Mouse (Mus musculus): Measurements from ENCODE around the gene Amacr. TPM values are rescaled to one million over a fixed set of nuclear protein-coding genes. Genes with fewer than 3 reads are reported as not detected.

Amacr gene
- polyA plus RNA-seq, 1 experiment from 2014 or later, result 11.4 TPM

- Histone ChIP-seq H3K4me3 (ENCODE audit: low read depth, low read length) (no peak overlapping the region), H3K27me3 (replicated peaks; ENCODE audit: control insufficient read depth, insufficient read depth, low read length) (no peaks in the 10 kb centered on the region), H3K4me2 (ENCODE audit: low read length) (no peak overlapping the region), H3K4me1 (ENCODE audit: control insufficient read depth, insufficient read depth, low read length) (no peaks in the 10 kb centered on the region), H3K27ac (ENCODE audit: low read depth, low read length) (no peak overlapping the region), H3K9me3 (replicated peaks; ENCODE audit: control insufficient read depth, low read length) (no peaks in the 10 kb centered on the region), H3K9ac (ENCODE audit: low read length) (no peak overlapping the region), H3K36me3 (ENCODE audit: control insufficient read depth, insufficient read depth, low read length) (no peaks in the 10 kb centered on the region)
- WGBS, result 88% methylated on average over 6 of the region's 6 CpGs
- no peak for ATAC-seq
- no peak for DNase-seq (ENCODE audit: low spot score)
Measured at GRCm38 (mm10) chr15:11004646-11005045, 23.1 kb downstream of the Amacr start.

DNA sequence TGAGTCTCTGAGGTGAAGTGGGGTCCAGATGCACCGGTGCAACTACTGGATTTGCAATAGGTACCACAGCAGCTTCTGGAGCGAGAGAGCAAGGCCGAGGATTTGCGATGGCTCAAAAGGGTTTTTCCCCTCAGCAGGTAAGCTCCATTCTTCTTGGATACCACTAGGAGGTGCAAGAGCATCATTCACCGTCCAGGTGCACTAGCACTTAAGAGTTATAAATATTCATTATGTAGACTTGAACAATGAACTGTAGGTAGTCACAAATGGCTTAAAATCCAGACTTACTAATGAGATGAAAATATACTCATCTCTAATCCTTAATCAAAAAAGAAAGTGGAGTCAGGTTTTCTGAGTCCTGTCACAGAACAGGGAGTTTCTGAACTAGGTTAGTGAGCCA is 27.2 kb downstream of the Amacr start:
- no peak for ATAC-seq
- Histone ChIP-seq H3K27ac (ENCODE audit: low read depth, low read length) (no peak overlapping the region), H3K4me1 (ENCODE audit: control insufficient read depth, insufficient read depth, low read length) (no peaks in the 10 kb centered on the region), H3K36me3 (ENCODE audit: control insufficient read depth, insufficient read depth, low read length) (no peaks in the 10 kb centered on the region), H3K4me3 (ENCODE audit: low read depth, low read length) (no peak overlapping the region), H3K27me3 (replicated peaks; ENCODE audit: control insufficient read depth, insufficient read depth, low read length) (no peaks in the 10 kb centered on the region), H3K9ac (ENCODE audit: low read length) (no peak overlapping the region), H3K4me2 (ENCODE audit: low read length) (no peak overlapping the region), H3K9me3 (replicated peaks; ENCODE audit: control insufficient read depth, low read length) (no peaks in the 10 kb centered on the region)
- no peak for DNase-seq (ENCODE audit: low spot score)
- WGBS, result 22% methylated on average over 5 of the region's 5 CpGs

DNA sequence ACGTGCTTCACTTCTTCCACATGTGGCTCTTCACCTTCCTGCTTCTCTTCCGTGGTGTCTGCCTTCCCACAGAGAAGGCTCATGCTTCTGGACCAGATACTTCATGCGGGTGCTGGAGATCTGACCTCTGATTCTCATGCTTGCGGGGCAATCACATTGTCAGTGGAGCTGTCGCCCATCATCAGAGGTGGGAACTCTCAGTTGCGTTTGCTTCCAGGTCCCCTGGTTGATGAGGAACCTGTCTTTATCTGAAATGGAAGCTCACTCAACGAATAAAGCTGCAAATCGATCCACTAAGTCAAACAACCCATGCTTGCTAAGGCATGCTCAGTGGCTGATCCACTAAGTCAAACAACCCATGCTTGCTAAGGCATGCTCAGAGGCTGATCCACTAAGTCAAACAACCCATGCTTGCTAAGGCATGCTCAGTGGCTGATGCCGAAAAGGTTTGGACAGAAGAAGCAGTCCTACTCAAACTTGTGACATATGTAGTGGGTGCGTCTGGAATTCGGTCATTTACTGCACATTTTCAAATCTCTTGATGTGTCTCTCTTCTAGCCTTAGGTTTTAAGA is 29.5 kb downstream of the Amacr start:
- H3K4me1 ChIP-seq (ENCODE audit: control insufficient read depth, insufficient read depth, low read length), result no peaks in the 10 kb centered on the region
- no peak overlapping the region for H3K9ac ChIP-seq (ENCODE audit: low read length)
- no peaks in the 10 kb centered on the region for H3K27me3 ChIP-seq (replicated peaks; ENCODE audit: control insufficient read depth, insufficient read depth, low read length)
- H3K4me3 ChIP-seq (ENCODE audit: low read depth, low read length), result no peak overlapping the region
- H3K9me3 ChIP-seq (replicated peaks; ENCODE audit: control insufficient read depth, low read length), result no peaks in the 10 kb centered on the region
- no peak for ATAC-seq
- DNase-seq (ENCODE audit: low spot score), result no peak
- H3K4me2 ChIP-seq (ENCODE audit: low read length), result no peak overlapping the region
- WGBS, result 93% methylated on average over 11 of the region's 11 CpGs
- no peak overlapping the region for H3K27ac ChIP-seq (ENCODE audit: low read depth, low read length)
- no peaks in the 10 kb centered on the region for H3K36me3 ChIP-seq (ENCODE audit: control insufficient read depth, insufficient read depth, low read length)

GRCm38 (mm10) chr15:11014931-11015330 is 33.4 kb downstream of the Amacr start:
- Histone ChIP-seq H3K27me3 (replicated peaks; ENCODE audit: control insufficient read depth, insufficient read depth, low read length) (no peaks in the 10 kb centered on the region), H3K27ac (ENCODE audit: low read depth, low read length) (no peak overlapping the region), H3K36me3 (ENCODE audit: control insufficient read depth, insufficient read depth, low read length) (no peaks in the 10 kb centered on the region), H3K9ac (ENCODE audit: low read length) (no peak overlapping the region), H3K9me3 (replicated peaks; ENCODE audit: control insufficient read depth, low read length) (no peaks in the 10 kb centered on the region), H3K4me3 (ENCODE audit: low read depth, low read length) (no peak overlapping the region), H3K4me1 (ENCODE audit: control insufficient read depth, insufficient read depth, low read length) (no peaks in the 10 kb centered on the region), H3K4me2 (ENCODE audit: low read length) (no peak overlapping the region)
- 38% methylated on average over 2 of the region's 2 CpGs for WGBS
- DNase-seq (ENCODE audit: low spot score) (no peak), ATAC-seq (no peak)

- WGBS, result 80% methylated on average over 4 of the region's 4 CpGs
- no peak overlapping the region for H3K27ac ChIP-seq (ENCODE audit: low read depth, low read length)
Measured at GRCm38 (mm10) chr15:11026801-11027561, 45.4 kb downstream of the Amacr start.

GRCm38 (mm10) chr15:11030188-11030587 is 48.6 kb downstream of the Amacr start:
- H3K4me1 ChIP-seq (ENCODE audit: control insufficient read depth, insufficient read depth, low read length), result no peaks in the 10 kb centered on the region
- ATAC-seq, result no peak
- no peak overlapping the region for H3K9ac ChIP-seq (ENCODE audit: low read length)
- H3K27ac ChIP-seq (ENCODE audit: low read depth, low read length), result no peak overlapping the region
- no peaks in the 10 kb centered on the region for H3K9me3 ChIP-seq (replicated peaks; ENCODE audit: control insufficient read depth, low read length)
- DNase-seq (ENCODE audit: low spot score), result no peak
- no peak overlapping the region for H3K4me2 ChIP-seq (ENCODE audit: low read length)
- peaks cover 5% of the 10 kb centered on the region for H3K27me3 ChIP-seq (replicated peaks; ENCODE audit: control insufficient read depth, insufficient read depth, low read length)
- H3K36me3 ChIP-seq (ENCODE audit: control insufficient read depth, insufficient read depth, low read length), result no peaks in the 10 kb centered on the region
- no peak overlapping the region for H3K4me3 ChIP-seq (ENCODE audit: low read depth, low read length)
- WGBS, result 92% methylated on average over 3 of the region's 3 CpGs

More at GRCm38 (mm10) chr15:11026801-11027561, 45.4 kb downstream of the Amacr start:
- ATAC-seq (no peak), DNase-seq (ENCODE audit: low spot score) (no peak)
- Histone ChIP-seq H3K36me3 (ENCODE audit: control insufficient read depth, insufficient read depth, low read length) (no peaks in the 10 kb centered on the region), H3K4me3 (ENCODE audit: low read depth, low read length) (no peak overlapping the region), H3K4me1 (ENCODE audit: control insufficient read depth, insufficient read depth, low read length) (no peaks in the 10 kb centered on the region), H3K4me2 (ENCODE audit: low read length) (no peak overlapping the region), H3K9me3 (replicated peaks; ENCODE audit: control insufficient read depth, low read length) (no peaks in the 10 kb centered on the region), H3K27me3 (replicated peaks; ENCODE audit: control insufficient read depth, insufficient read depth, low read length) (no peaks in the 10 kb centered on the region), H3K9ac (ENCODE audit: low read length) (no peak overlapping the region)

- no peaks in the 10 kb centered on the region for H3K9me3 ChIP-seq (replicated peaks; ENCODE audit: control insufficient read depth, low read length)
- DNase-seq (ENCODE audit: low spot score) (peak; percentile 25), ATAC-seq (no peak)
- peak overlapping the region; percentile 55 for H3K4me2 ChIP-seq (ENCODE audit: low read length)
- H3K9ac ChIP-seq (ENCODE audit: low read length), result no peak overlapping the region; the same call in 1 of the 2 replicates
- no peak overlapping the region for H3K27ac ChIP-seq (ENCODE audit: low read depth, low read length)
- peaks cover 4% of the 10 kb centered on the region; the same call in 1 of the 2 replicates for H3K4me1 ChIP-seq (ENCODE audit: control insufficient read depth, insufficient read depth, low read length)
- peaks cover 37% of the 10 kb centered on the region for H3K27me3 ChIP-seq (replicated peaks; ENCODE audit: control insufficient read depth, insufficient read depth, low read length)
- H3K36me3 ChIP-seq (ENCODE audit: control insufficient read depth, insufficient read depth, low read length), result no peaks in the 10 kb centered on the region
- H3K4me3 ChIP-seq (ENCODE audit: low read depth, low read length), result peak overlapping the region; percentile 29
- WGBS, result 5% methylated on average over 34 of the region's 34 CpGs
Measured at GRCm38 (mm10) chr15:11035947-11036474, 54.5 kb downstream of the Amacr start.

DNA sequence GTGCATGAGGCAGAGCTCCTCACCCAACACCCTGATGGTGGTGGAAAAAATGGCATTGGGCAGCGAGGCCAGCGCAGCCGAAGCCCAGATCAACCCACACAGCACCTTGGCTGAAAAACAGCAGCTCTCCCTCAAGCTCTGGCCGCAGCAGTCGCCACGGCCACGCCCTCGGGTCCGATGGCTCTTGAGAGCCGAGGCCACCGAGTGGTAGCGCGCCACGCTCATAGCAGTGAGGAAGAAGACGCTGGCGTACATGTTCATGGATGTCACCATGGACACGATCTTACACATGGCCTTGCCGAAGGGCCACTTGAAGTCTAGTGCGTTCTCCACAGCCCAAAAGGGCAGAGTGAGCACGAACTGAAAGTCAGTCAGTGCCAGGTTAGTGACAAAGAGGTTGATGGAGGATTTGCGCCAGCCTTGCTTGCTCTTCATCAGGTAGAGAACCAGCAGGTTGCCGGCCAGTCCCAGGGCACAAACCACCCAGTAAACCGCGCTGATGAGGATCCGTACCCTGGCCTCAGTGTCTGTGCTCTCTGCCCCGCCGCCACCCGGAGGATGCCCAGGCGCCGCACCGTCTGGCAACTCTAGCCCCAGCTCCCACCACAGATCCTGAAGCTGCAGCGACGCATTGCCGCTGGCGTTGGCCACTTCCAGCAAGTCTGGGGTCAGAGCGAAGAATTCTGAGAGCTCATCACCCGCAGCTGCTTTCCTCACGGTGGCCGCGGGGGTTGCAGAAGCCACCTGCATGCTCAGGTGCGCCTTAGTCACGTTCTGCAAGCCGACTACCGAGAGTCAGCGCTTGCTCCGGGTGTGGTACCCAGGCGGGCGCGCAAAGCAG is 55.2 kb downstream of the Amacr start:
- Histone ChIP-seq H3K9ac (ENCODE audit: low read length) (peak overlapping the region; percentile 40; the same call in 1 of the 2 replicates), H3K36me3 (ENCODE audit: control insufficient read depth, insufficient read depth, low read length) (no peaks in the 10 kb centered on the region), H3K27ac (ENCODE audit: low read depth, low read length) (no peak overlapping the region), H3K4me1 (ENCODE audit: control insufficient read depth, insufficient read depth, low read length) (peaks cover 4% of the 10 kb centered on the region; the same call in 1 of the 2 replicates), H3K4me3 (ENCODE audit: low read depth, low read length) (peak overlapping the region; percentile 29), H3K9me3 (replicated peaks; ENCODE audit: control insufficient read depth, low read length) (no peaks in the 10 kb centered on the region), H3K27me3 (replicated peaks; ENCODE audit: control insufficient read depth, insufficient read depth, low read length) (peaks cover 37% of the 10 kb centered on the region), H3K4me2 (ENCODE audit: low read length) (peak overlapping the region; percentile 55)
- ATAC-seq (peak; percentile 27; the same call in 1 of the 2 replicates), DNase-seq (ENCODE audit: low spot score) (peak; percentile 5)
- 1% methylated on average over 49 of the region's 49 CpGs for WGBS
